Mouse (Mus musculus): ENCODE measurements around the gene BC051142. TPM values are rescaled to one million over a fixed set of nuclear protein-coding genes. Genes with fewer than 3 reads are reported as not detected.
"Not testable (repeated sequence)": the region's sequence is repeated elsewhere in the genome, so short reads cannot be mapped to it uniquely, and the experiment has no call there.

BC051142 gene
- total and polyA plus RNA-seq, 3 experiments: 1.1 TPM; not detected in 2

GRCm38 (mm10) chr17:34470491-34470890 lies 71.9 kb downstream of the BC051142 start:
- Histone ChIP-seq H3K27ac (no peak overlapping the region), H3K9ac (ENCODE audit: low read depth, low read length) (no peak overlapping the region), H3K4me3 (no peak overlapping the region), H3K36me3 (ENCODE audit: control insufficient read depth, insufficient read depth, low read length) (no peaks in the 10 kb centered on the region), H3K27me3 (ENCODE audit: control insufficient read depth, insufficient read depth, low read length) (no peaks in the 10 kb centered on the region), H3K4me1 (ENCODE audit: control insufficient read depth, insufficient read depth, low read length) (no peaks in the 10 kb centered on the region), H3K79me2 (replicated peaks; ENCODE audit: control insufficient read depth, insufficient read depth, low read length) (no peaks in the 10 kb centered on the region)
- TF ChIP-seq POLR2A (IDR thresholded peaks at IDR 0.05; ENCODE audit: insufficient read depth, low read depth, low read length) (no peak), EP300 (IDR thresholded peaks at IDR 0.05; ENCODE audit: insufficient read depth, low read depth, low read length) (no peak), CTCF (IDR thresholded peaks at IDR 0.05) (no peak)
- intact Hi-C loops (cut with DNase I): no loop called here
- whole genome bisulfite sequencing: 44% methylated on average over 2 of the region's 2 CpGs
- DNase-seq: no peak

DNA sequence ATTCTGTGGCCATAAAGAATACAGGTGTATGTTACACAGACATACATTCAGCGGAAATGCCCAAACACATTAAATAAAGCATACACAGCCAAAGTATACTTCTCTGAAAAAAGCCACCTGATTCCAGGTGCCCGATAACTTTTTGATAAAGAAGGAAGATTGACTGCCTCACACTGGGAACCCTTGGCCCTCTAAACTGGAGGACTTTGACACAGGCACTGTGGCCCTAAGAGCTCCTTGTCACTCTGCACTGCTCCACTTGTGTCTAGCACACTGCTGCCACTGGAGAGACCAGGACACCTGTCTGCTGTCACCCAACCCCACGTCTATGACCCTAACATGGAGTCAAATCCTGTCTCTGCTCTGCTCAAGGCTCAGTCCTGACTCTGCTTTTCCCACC lies 76.4 kb downstream of the BC051142 start:
- 67% methylated on average over 3 of the region's 3 CpGs for WGBS
- intact Hi-C loops (cut with DNase I): no loop called here

GRCm38 (mm10) chr17:34476427-34476826 lies 77.8 kb downstream of the BC051142 start:
- H3K4me3 ChIP-seq: no peak overlapping the region
- no peak for TF ChIP-seq EP300 (IDR thresholded peaks at IDR 0.05; ENCODE audit: insufficient read depth, low read depth, low read length)
- no peak for TF ChIP-seq CTCF (IDR thresholded peaks at IDR 0.05)
- TF ChIP-seq POLR2A (IDR thresholded peaks at IDR 0.05; ENCODE audit: insufficient read depth, low read depth, low read length): no peak
- no peaks in the 10 kb centered on the region for H3K36me3 ChIP-seq (ENCODE audit: control insufficient read depth, insufficient read depth, low read length)
- no peaks in the 10 kb centered on the region for H3K79me2 ChIP-seq (replicated peaks; ENCODE audit: control insufficient read depth, insufficient read depth, low read length)
- DNase-seq: no peak
- 78% methylated on average over 1 of the region's 2 CpGs for WGBS
- H3K9ac ChIP-seq (ENCODE audit: low read depth, low read length): no peak overlapping the region
- intact Hi-C loops (cut with DNase I): no loop called here
- no peaks in the 10 kb centered on the region for H3K4me1 ChIP-seq (ENCODE audit: control insufficient read depth, insufficient read depth, low read length)
- no peaks in the 10 kb centered on the region for H3K27me3 ChIP-seq (ENCODE audit: control insufficient read depth, insufficient read depth, low read length)
- H3K27ac ChIP-seq: no peak overlapping the region

More for the DNA sequence above, 76.4 kb downstream of the BC051142 start:
- H3K27me3 ChIP-seq (ENCODE audit: control insufficient read depth, insufficient read depth, low read length): no peaks in the 10 kb centered on the region
- no peak for TF ChIP-seq CTCF (IDR thresholded peaks at IDR 0.05)
- H3K79me2 ChIP-seq (replicated peaks; ENCODE audit: control insufficient read depth, insufficient read depth, low read length): no peaks in the 10 kb centered on the region
- no peak overlapping the region for H3K9ac ChIP-seq (ENCODE audit: low read depth, low read length)
- no peak overlapping the region for H3K27ac ChIP-seq
- no peak overlapping the region for H3K4me3 ChIP-seq
- no peaks in the 10 kb centered on the region for H3K4me1 ChIP-seq (ENCODE audit: control insufficient read depth, insufficient read depth, low read length)
- no peak for DNase-seq
- no peaks in the 10 kb centered on the region for H3K36me3 ChIP-seq (ENCODE audit: control insufficient read depth, insufficient read depth, low read length)

DNA sequence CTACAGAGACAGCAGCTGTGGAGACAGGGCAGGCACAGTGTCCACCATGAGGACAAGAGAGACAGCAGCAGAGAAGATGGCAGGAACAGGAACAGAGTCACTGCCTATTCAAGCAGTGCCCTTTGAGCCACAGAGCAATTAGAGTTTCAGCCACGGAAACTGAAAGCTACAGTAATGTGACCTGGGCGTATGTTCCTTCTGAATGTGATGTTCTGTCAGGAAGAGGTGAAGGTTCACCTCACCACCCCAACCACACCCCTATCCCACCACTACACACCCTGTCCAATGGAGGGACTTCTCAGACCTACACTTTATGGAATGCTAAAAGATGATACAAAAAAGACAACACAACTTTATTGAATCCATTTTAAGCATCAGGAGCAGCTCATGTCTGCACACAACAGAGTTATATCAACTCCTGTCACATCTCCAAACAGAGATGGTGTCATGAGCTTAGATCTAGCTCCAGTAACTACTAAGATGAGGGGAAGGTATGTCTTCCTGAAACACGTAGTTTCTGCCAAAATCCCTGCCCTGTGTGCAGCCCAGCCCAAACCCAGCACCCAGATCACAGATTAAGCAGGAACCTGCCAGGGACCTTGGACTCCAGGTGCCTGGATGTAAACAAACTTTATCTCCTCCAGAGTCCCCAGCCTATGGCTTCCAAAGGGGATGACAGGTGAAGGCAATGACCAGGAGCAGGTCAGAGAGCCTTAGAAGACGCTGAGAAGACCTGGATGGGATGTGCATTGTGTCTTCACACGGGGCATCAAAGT lies 78.8 kb downstream of the BC051142 start, which contains the start of gene Btnl4:
Gene Btnl4, minus strand, starts transcription at position 81 of the 776 bp plus-strand sequence.
- WGBS: 75% methylated on average over 5 of the region's 5 CpGs
- H3K4me3 ChIP-seq; H3K27me3 ChIP-seq (ENCODE audit: control insufficient read depth, insufficient read depth, low read length); H3K79me2 ChIP-seq (replicated peaks; ENCODE audit: control insufficient read depth, insufficient read depth, low read length); H3K27ac ChIP-seq; H3K36me3 ChIP-seq (ENCODE audit: control insufficient read depth, insufficient read depth, low read length); intact Hi-C loops (cut with DNase I); DNase-seq; H3K9ac ChIP-seq (ENCODE audit: low read depth, low read length); H3K4me1 ChIP-seq (ENCODE audit: control insufficient read depth, insufficient read depth, low read length): not testable (repeated sequence)

DNA sequence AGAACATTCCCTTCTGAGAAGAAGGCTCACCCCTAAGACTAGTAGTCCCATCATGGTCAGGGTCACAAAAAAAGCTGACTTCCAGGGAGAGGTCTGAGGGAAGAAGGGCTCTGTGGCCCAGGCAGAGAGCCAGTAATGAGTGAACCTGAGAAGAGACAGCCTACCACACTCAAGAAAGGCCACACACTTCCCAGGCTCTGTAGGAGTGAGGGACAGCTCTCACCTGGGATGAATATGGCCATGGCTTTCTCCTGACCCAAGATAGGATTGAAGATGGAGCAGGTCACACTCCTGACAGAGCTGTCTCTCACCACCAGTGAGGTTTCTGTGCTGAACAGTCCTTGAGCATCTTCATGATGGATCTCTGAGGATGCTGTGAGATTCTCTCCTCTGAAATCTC lies 94.2 kb downstream of the BC051142 start:
- Histone ChIP-seq H3K36me3 (ENCODE audit: control insufficient read depth, insufficient read depth, low read length) (no peaks in the 10 kb centered on the region), H3K9ac (ENCODE audit: low read depth, low read length) (no peak overlapping the region), H3K79me2 (replicated peaks; ENCODE audit: control insufficient read depth, insufficient read depth, low read length) (no peaks in the 10 kb centered on the region), H3K4me1 (ENCODE audit: control insufficient read depth, insufficient read depth, low read length) (no peaks in the 10 kb centered on the region), H3K27me3 (ENCODE audit: control insufficient read depth, insufficient read depth, low read length) (no peaks in the 10 kb centered on the region), H3K27ac (no peak overlapping the region), H3K4me3 (no peak overlapping the region)
- no peak for DNase-seq
- intact Hi-C loops (cut with DNase I): no loop called here
- TF ChIP-seq POLR2A (IDR thresholded peaks at IDR 0.05; ENCODE audit: insufficient read depth, low read depth, low read length): no peak
- no peak for TF ChIP-seq CTCF (IDR thresholded peaks at IDR 0.05)
- no peak for TF ChIP-seq EP300 (IDR thresholded peaks at IDR 0.05; ENCODE audit: insufficient read depth, low read depth, low read length)

- H3K27me3 ChIP-seq (ENCODE audit: control insufficient read depth, insufficient read depth, low read length); H3K4me1 ChIP-seq (ENCODE audit: control insufficient read depth, insufficient read depth, low read length); H3K4me3 ChIP-seq; H3K27ac ChIP-seq; H3K79me2 ChIP-seq (replicated peaks; ENCODE audit: control insufficient read depth, insufficient read depth, low read length); DNase-seq; H3K9ac ChIP-seq (ENCODE audit: low read depth, low read length); intact Hi-C loops (cut with DNase I); H3K36me3 ChIP-seq (ENCODE audit: control insufficient read depth, insufficient read depth, low read length): not testable (repeated sequence)
- WGBS: 68% methylated on average over 2 of the region's 2 CpGs
These were observed 96.5 kb downstream of the BC051142 start for GRCm38 (mm10) chr17:34495156-34495555.

All from heart, adult 2 months (tissue).